Mouse (Mus musculus): Measurements from ENCODE around the gene Ube4b.

Gene Ube4b

GRCm38 (mm10) chr4:149396433-149397306, 29.9 kb downstream of the Ube4b start:
- in situ Hi-C loops (cut with MboI, MseI): no loop called here

- in situ Hi-C loops (cut with MboI, MseI): no loop called here
Observed at GRCm38 (mm10) chr4:149395581-149395980, 31.0 kb downstream of the Ube4b start.

GRCm38 (mm10) chr4:149394292-149394691, 32.3 kb downstream of the Ube4b start:
- in situ Hi-C loops (cut with MboI, MseI): no loop called here

- in situ Hi-C loops (cut with MboI, MseI): no loop called here
Observed at GRCm38 (mm10) chr4:149393311-149393995, 33.1 kb downstream of the Ube4b start.

GRCm38 (mm10) chr4:149392359-149392758, 34.2 kb downstream of the Ube4b start:
- in situ Hi-C loops (cut with MboI, MseI): no loop called here

GRCm38 (mm10) chr4:149381001-149381400, 45.5 kb downstream of the Ube4b start:
- in situ Hi-C loops (cut with MboI, MseI): loop anchor here (10.0 kb wide), 1 partner anchor 636 kb away; no protein-coding TSS in a partner anchor

GRCm38 (mm10) chr4:149379881-149380280, 46.7 kb downstream of the Ube4b start:
- in situ Hi-C loops (cut with MboI, MseI): loop anchor here (10.0 kb wide), 1 partner anchor 635 kb away; no protein-coding TSS in a partner anchor

- in situ Hi-C loops (cut with MboI, MseI): no loop called here
Observed at GRCm38 (mm10) chr4:149378819-149379218, 47.7 kb downstream of the Ube4b start.

- in situ Hi-C loops (cut with MboI, MseI): no loop called here
Observed at GRCm38 (mm10) chr4:149376034-149376433, 50.5 kb downstream of the Ube4b start.

- in situ Hi-C loops (cut with MboI, MseI): no loop called here
Observed at GRCm38 (mm10) chr4:149374662-149375061, 51.9 kb downstream of the Ube4b start.

GRCm38 (mm10) chr4:149373927-149374326, 52.6 kb downstream of the Ube4b start:
- in situ Hi-C loops (cut with MboI, MseI): no loop called here

- in situ Hi-C loops (cut with MboI, MseI): no loop called here
Observed at GRCm38 (mm10) chr4:149373431-149373830, 53.1 kb downstream of the Ube4b start.

GRCm38 (mm10) chr4:149365702-149366370, 60.7 kb downstream of the Ube4b start:
- in situ Hi-C loops (cut with MboI, MseI): no loop called here

GRCm38 (mm10) chr4:149364896-149365295, 61.7 kb downstream of the Ube4b start:
- in situ Hi-C loops (cut with MboI, MseI): no loop called here

GRCm38 (mm10) chr4:149361051-149361450, 65.5 kb downstream of the Ube4b start:
- in situ Hi-C loops (cut with MboI, MseI): no loop called here

GRCm38 (mm10) chr4:149360647-149361046, 65.9 kb downstream of the Ube4b start:
- in situ Hi-C loops (cut with MboI, MseI): no loop called here

GRCm38 (mm10) chr4:149357982-149358381, 68.6 kb downstream of the Ube4b start:
- in situ Hi-C loops (cut with MboI, MseI): no loop called here

GRCm38 (mm10) chr4:149354671-149355070, 71.9 kb downstream of the Ube4b start:
- in situ Hi-C loops (cut with MboI, MseI): no loop called here

- in situ Hi-C loops (cut with MboI, MseI): no loop called here
Observed at GRCm38 (mm10) chr4:149351596-149352150, 74.9 kb downstream of the Ube4b start.

GRCm38 (mm10) chr4:149348963-149349362, 77.6 kb downstream of the Ube4b start:
- in situ Hi-C loops (cut with MboI, MseI): no loop called here

GRCm38 (mm10) chr4:149345873-149346272, 80.7 kb downstream of the Ube4b start:
- in situ Hi-C loops (cut with MboI, MseI): no loop called here

GRCm38 (mm10) chr4:149344311-149344710, 82.2 kb downstream of the Ube4b start:
- in situ Hi-C loops (cut with MboI, MseI): no loop called here

Measured in T-helper 1 cell (primary cell).